Mouse (Mus musculus) forebrain, embryonic 16.5 days (tissue): ENCODE results near the gene Ccdc182. TPM values are rescaled to one million over a fixed set of nuclear protein-coding genes. Genes with fewer than 3 reads are reported as not detected.
A peak's percentile ranks its signal among the peaks of the same experiment; 100 is the strongest.

Experiments used
- ATAC-seq: fragments of 200-750 bp; cut with Nextera tagmentation; 2 replicates; pipeline ENCODE4 v1.8.0; 2017; ENCODE audit warnings: mild to moderate bottlenecking, moderate library complexity
- H3K27ac ChIP-seq: fragments of 300-500 bp; sonication (generic); 2 replicates; pipeline ENCODE4 v1.5.1; 2014; ENCODE audit warnings: low read length, control low read depth
- H3K27me3 ChIP-seq: fragments of 300-500 bp; sonication (generic); replicated peaks from 2 replicates; pipeline ENCODE4 v1.6.1; 2014; ENCODE audit warnings: low read length; ENCODE audit not compliant: control insufficient read depth, insufficient read depth
- H3K36me3 ChIP-seq: fragments of 300-500 bp; sonication (generic); 2 replicates; pipeline ENCODE4 v1.6.1; 2014; ENCODE audit not compliant: control insufficient read depth, insufficient read depth
- H3K4me1 ChIP-seq: fragments of 300-500 bp; sonication (generic); replicated peaks from 2 replicates; pipeline ENCODE4 v1.6.1; 2014; ENCODE audit warnings: low read length; ENCODE audit not compliant: control insufficient read depth, insufficient read depth
- H3K4me2 ChIP-seq: fragments of 300-500 bp; sonication (generic); 2 replicates; pipeline ENCODE4 v1.6.1; 2014; ENCODE audit warnings: mild to moderate bottlenecking, low read length, control low read depth
- H3K4me3 ChIP-seq: fragments of 300-500 bp; sonication (generic); replicated peaks from 2 replicates; pipeline ENCODE4 v1.5.1; 2014; ENCODE audit warnings: mild to moderate bottlenecking, low read length, control low read depth
- H3K9ac ChIP-seq: fragments of 300-500 bp; sonication (generic); replicated peaks from 2 replicates; pipeline ENCODE4 v1.6.1; 2014; ENCODE audit warnings: low read depth, low read length, control low read depth
- H3K9me3 ChIP-seq: fragments of 300-500 bp; sonication (generic); 2 replicates; pipeline ENCODE4 v1.6.1; 2016; ENCODE audit warnings: low read length; ENCODE audit not compliant: control insufficient read depth
- WGBS: fragments of 180-500 bp; shearing (Covaris S2); extraction: QIAGEN DNeasy Blood & Tissue Kit; methylation state at CpG from one replicate; pipeline ENCODE4 v1.1.7; 2014; 5-methylcytosine and 5-hydroxymethylcytosine counted together
- polyA plus RNA-seq: library from polyadenylated mRNA; unstranded; fragments of >200 nt; fragmentation: Nextera tagmentation; extraction: Ambion mirVana; gene quantifications from 2 replicates; pipeline ENCODE4 v1.2.1, GENCODE M21; 2015

The Ccdc182 gene
- polyA plus RNA-seq, 1 experiment from 2014 or later, result not detected

DNA sequence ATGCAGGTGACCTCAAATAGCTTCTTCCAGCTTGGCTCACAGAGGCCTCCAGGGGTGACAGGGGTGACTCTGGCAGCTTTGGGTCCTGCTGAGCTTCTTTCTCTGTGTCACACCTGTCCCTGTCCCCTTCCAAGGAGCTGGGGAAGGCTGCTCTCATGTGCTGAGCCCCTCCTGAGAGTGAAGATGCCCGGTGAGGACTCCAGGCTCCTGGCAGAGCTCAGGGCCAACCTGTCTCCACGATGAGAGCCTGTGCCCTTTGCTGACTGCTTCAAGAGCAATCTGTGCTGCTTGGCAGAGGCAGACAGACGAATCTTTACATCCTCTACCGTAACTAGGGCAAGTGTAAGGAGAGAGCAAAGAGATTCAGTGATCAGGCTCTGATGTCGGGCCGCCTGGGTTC, 16.9 kb downstream of the Ccdc182 start:
- Histone ChIP-seq H3K9me3 (no peaks in the 10 kb centered on the region), H3K36me3 (no peaks in the 10 kb centered on the region), H3K4me2 (no peak overlapping the region), H3K27me3 (no peaks in the 10 kb centered on the region), H3K27ac (no peak overlapping the region), H3K4me1 (peaks cover 13% of the 10 kb centered on the region), H3K4me3 (no peak overlapping the region), H3K9ac (no peak overlapping the region)
- WGBS, result 64% methylated on average over 6 of the region's 6 CpGs
- ATAC-seq, result no peak

DNA sequence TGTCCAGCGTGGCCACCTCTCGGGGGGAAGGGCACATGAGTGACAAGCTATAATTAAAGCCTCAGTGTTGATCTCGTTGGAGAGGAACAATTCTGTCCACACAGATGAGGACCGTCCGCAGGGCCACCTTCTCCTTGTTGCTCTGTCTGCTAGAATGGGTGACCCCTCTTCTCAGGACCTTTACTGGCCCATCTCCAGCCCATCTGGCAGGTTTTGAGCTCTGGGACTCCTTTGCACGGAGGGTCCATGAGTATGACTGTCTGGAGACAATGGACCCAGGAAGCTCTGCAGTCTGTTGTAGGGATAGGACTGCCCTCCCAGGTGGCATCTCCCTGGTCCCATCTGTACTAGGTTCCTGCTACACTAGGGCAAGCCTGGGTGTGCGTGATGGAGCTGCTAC, 17.7 kb downstream of the Ccdc182 start:
- Histone ChIP-seq H3K4me1 (peaks cover 13% of the 10 kb centered on the region), H3K27ac (no peak overlapping the region), H3K36me3 (no peaks in the 10 kb centered on the region), H3K9ac (no peak overlapping the region), H3K9me3 (no peaks in the 10 kb centered on the region), H3K4me3 (no peak overlapping the region), H3K4me2 (no peak overlapping the region), H3K27me3 (no peaks in the 10 kb centered on the region)
- ATAC-seq, result no peak
- 62% methylated on average over 7 of the region's 7 CpGs for WGBS

DNA sequence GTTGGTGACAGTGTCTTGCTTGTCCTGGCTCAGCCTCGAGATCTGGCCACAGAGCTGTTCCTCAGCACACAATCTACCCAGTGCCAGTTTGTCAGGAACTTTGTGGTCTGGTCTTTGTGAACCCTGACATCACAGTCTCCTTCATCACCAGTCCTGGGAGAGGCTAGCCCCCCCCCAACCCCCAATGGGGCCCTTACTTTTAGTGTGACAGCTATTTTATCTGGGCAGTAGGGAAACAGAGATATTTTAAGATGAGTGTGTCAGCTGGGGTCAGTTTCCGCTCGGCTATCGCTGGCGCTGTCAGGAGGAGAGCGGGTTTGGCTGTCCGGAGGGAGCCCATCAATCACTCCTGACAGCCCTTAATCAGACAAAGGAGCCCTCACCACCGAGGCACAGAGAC, 19.7 kb downstream of the Ccdc182 start:
- no peaks in the 10 kb centered on the region for H3K36me3 ChIP-seq
- H3K27ac ChIP-seq, result no peak overlapping the region
- no peak overlapping the region for H3K4me2 ChIP-seq
- peaks cover 17% of the 10 kb centered on the region for H3K4me1 ChIP-seq
- no peaks in the 10 kb centered on the region for H3K9me3 ChIP-seq
- H3K4me3 ChIP-seq, result no peak overlapping the region
- H3K27me3 ChIP-seq, result no peaks in the 10 kb centered on the region
- WGBS, result 47% methylated on average over 8 of the region's 8 CpGs
- H3K9ac ChIP-seq, result no peak overlapping the region
- ATAC-seq, result no peak

DNA sequence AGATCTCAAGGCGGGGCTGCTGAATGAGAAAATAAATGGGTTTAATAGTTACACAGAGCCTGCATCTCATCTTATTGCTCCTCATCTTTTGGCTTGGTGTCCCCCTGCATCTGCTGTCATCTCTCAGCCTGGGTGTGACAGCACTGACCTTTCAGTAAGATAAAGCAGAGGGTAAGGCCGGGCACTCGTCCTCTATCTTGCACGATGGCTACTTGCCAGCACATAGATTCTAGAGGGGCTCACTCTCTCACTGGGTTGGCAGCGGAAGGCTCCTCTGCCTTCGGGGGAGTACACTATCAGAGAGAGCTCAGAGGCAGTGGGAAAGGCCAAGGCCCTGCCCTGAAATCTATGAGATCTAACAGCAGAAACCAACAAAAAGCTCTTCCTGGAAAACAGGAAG, 20.6 kb downstream of the Ccdc182 start:
- 58% methylated on average over 6 of the region's 6 CpGs for WGBS
- H3K27ac ChIP-seq, result no peak overlapping the region
- no peaks in the 10 kb centered on the region for H3K36me3 ChIP-seq
- no peak overlapping the region for H3K9ac ChIP-seq
- no peak overlapping the region for H3K4me3 ChIP-seq
- H3K27me3 ChIP-seq, result no peaks in the 10 kb centered on the region
- H3K4me2 ChIP-seq, result no peak overlapping the region
- H3K4me1 ChIP-seq, result peaks cover 13% of the 10 kb centered on the region
- no peaks in the 10 kb centered on the region for H3K9me3 ChIP-seq
- ATAC-seq, result no peak

DNA sequence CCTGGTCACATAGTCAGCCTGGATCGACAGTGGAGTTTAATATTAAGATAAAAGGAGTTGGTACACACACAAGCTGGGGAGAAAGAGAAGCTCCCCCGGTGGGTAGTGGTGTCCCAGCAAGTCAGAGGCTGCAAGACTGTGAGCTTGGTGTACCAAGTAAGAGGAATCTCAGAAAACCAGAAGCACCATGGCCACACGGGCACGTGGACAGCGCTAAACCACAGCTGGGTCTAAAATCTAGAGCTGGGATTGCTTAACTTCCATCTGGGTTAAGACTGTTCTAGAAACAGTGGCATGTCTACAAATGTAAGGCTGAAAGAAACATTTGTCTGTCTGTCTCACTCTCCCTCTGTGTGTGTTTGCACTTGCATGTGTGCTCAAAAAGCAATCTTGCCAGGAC, 21.5 kb downstream of the Ccdc182 start:
- no peak for ATAC-seq
- no peak overlapping the region for H3K4me2 ChIP-seq
- no peak overlapping the region for H3K27ac ChIP-seq
- no peaks in the 10 kb centered on the region for H3K27me3 ChIP-seq
- H3K4me3 ChIP-seq, result no peak overlapping the region
- H3K36me3 ChIP-seq, result no peaks in the 10 kb centered on the region
- 90% methylated on average over 5 of the region's 5 CpGs for WGBS
- H3K4me1 ChIP-seq, result peaks cover 12% of the 10 kb centered on the region; the same call in 1 of the 2 replicates
- H3K9ac ChIP-seq, result no peak overlapping the region
- H3K9me3 ChIP-seq, result no peaks in the 10 kb centered on the region

DNA sequence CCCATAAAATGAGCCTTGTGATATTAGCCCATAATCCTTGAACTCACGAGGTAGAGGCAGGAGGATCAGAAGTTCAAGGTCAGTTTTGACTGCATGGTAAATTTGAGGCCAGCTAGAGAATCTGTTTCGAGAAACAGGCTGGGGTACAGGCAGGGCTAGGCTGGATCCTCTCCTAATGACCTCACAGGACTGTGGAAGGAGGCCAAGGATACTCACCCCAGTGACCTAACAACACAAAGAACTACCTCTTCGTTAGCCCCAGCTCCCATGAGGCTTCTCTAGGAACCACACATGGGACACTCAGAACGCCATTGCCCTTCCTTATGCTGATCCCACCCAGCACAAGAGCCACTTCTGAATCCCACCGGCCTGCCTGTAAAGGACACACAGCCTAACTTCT, 25.0 kb downstream of the Ccdc182 start:
- no peaks in the 10 kb centered on the region for H3K27me3 ChIP-seq
- peaks cover 9% of the 10 kb centered on the region; the same call in 1 of the 2 replicates for H3K4me1 ChIP-seq
- no peak overlapping the region for H3K4me2 ChIP-seq
- no peak for ATAC-seq
- H3K4me3 ChIP-seq, result no peak overlapping the region
- 64% methylated on average over 5 of the region's 5 CpGs for WGBS
- no peak overlapping the region for H3K27ac ChIP-seq
- H3K9ac ChIP-seq, result no peak overlapping the region
- no peaks in the 10 kb centered on the region for H3K9me3 ChIP-seq
- H3K36me3 ChIP-seq, result no peaks in the 10 kb centered on the region

DNA sequence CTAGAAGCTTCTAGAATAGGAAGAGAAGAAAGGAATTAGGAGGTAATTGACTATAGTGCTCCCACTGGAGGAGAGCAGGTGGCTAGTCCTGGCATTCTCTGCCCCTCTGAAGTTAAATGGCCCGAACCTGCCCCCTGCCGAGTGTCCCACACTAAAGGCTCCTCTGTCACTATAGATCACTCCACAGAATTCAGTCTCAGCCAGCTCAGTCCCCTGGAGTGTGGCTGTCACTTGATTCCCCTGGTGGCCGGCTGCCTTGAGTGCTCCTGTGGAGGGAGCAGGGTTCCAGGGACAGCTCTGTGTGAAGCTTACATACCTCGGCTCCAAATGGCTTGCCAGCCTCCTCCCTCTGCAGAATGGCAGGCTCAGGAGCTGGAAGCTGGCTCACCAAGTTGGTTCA, 33.2 kb downstream of the Ccdc182 start:
- Histone ChIP-seq H3K4me2 (no peak overlapping the region), H3K4me3 (no peak overlapping the region), H3K9me3 (no peaks in the 10 kb centered on the region), H3K36me3 (no peaks in the 10 kb centered on the region), H3K4me1 (peaks cover 22% of the 10 kb centered on the region), H3K27me3 (no peaks in the 10 kb centered on the region), H3K27ac (no peak overlapping the region), H3K9ac (no peak overlapping the region)
- 6% methylated on average over 4 of the region's 4 CpGs for WGBS
- ATAC-seq, result no peak

DNA sequence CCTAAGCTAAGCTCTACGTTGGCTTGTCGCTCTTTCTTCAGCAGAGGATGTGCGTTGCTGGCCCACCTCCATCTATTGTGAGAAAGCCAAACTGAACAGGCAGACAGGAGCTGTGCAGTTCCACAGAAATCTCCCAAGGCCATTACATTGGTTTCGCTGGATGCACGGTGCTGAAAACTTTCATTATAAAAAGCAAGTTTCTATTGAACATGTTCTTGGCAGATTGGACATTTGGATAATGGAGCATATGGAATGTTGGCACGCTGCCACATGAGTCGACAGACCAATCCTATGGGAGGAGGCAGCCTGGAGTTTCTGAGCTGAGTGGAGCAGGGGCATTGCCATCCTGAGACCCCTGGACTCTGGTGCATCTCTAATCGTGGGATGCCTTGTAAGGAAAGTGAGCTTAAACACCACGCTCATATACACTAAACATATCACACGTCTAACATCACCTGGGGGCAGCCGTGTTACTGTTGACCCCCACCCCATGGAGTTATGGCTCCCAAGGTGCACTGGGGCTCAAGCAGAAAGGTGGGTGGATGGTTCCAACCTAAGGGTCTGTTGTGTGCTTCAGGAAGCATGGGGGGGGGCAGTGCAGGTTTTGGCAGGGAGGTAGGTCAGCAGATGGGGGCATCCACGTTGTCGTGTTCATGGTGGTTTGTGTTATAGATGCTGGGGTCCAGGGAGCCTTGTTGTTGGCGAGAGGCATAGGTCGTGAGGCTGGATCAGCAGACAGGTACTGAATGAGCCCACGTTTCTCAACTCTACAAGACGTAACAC, 35.1 kb downstream of the Ccdc182 start:
- Histone ChIP-seq H3K27me3 (no peaks in the 10 kb centered on the region), H3K9me3 (no peaks in the 10 kb centered on the region), H3K4me1 (peaks cover 25% of the 10 kb centered on the region), H3K9ac (no peak overlapping the region), H3K27ac (no peak overlapping the region), H3K4me2 (no peak overlapping the region), H3K36me3 (no peaks in the 10 kb centered on the region), H3K4me3 (no peak overlapping the region)
- ATAC-seq, result peak; percentile 57
- 54% methylated on average over 17 of the region's 17 CpGs for WGBS

DNA sequence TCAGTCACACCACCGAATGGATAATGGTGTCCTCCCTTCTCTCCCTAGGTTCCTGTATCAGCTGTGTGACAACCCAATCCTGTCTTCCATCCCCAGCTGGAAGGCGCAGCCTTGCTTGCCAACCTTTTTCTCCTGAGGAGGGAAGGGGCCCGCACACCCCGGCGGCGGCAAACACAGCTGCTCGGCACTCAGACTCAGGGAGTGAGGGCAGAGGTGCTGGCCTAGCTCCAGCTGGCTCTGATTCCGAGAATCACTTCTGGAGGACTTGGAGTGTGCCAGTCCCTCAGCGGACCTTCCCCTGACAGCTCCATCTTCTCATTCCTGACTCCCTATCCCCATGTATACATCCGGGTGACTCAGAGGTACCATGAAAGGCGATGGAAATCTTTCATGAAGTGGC, 36.9 kb downstream of the Ccdc182 start:
- peak; percentile 77 for ATAC-seq
- Histone ChIP-seq H3K27ac (no peak overlapping the region), H3K4me2 (no peak overlapping the region), H3K27me3 (no peaks in the 10 kb centered on the region), H3K9me3 (no peaks in the 10 kb centered on the region), H3K36me3 (no peaks in the 10 kb centered on the region), H3K4me1 (peaks cover 28% of the 10 kb centered on the region), H3K9ac (no peak overlapping the region), H3K4me3 (no peak overlapping the region)
- WGBS, result 21% methylated on average over 11 of the region's 11 CpGs

DNA sequence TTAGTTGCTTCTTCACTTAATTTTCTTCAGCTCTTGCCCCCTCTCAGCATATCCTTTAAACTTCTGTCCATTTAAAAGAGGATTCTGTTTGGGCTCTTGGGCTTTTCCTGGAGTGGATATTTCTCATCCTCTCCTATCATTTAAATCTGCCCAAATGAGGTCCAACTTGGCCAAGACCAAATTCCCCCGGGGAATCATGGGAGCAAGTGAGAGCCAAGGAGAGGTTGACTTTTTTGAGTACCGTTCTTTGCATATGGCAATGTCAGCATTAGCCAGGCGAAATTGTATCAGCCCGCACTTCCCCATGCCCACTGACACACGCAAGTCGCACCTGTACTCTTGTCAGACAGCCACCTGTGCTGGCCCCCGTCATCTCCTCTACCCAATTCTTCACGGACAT, 37.9 kb downstream of the Ccdc182 start:
- H3K9me3 ChIP-seq, result no peaks in the 10 kb centered on the region
- ATAC-seq, result no peak
- no peak overlapping the region for H3K27ac ChIP-seq
- H3K36me3 ChIP-seq, result no peaks in the 10 kb centered on the region
- H3K27me3 ChIP-seq, result no peaks in the 10 kb centered on the region
- 93% methylated on average over 8 of the region's 8 CpGs for WGBS
- no peak overlapping the region for H3K4me3 ChIP-seq
- H3K4me1 ChIP-seq, result peaks cover 28% of the 10 kb centered on the region
- no peak overlapping the region for H3K4me2 ChIP-seq
- H3K9ac ChIP-seq, result no peak overlapping the region
